Mouse (Mus musculus) embryonic stem cell, embryonic (primary cell): ENCODE measurements around the gene Capns1.

Experiments
- CTCF ChIA-PET, 4 experiments: fragments of 300-600 bp in 2 of 4; fragments of 350-600 bp in 2 of 4; sonication (Branson Sonifier 250); formaldehyde crosslinking; loops; one replicate each; lab custom pipeline; 2022; ENCODE audit warnings: inconsistent platforms in 2 of 4; lab: Charles Lee
- POLR2A ChIA-PET, 4 experiments: fragments of 300-600 bp in 2 of 4; fragments of 350-600 bp in 2 of 4; sonication (Branson Sonifier 250); formaldehyde crosslinking; loops; one replicate each; lab custom pipeline; 2022; ENCODE audit warnings: antibody characterized with exemption in 4 of 4, inconsistent platforms in 1 of 4; lab: Charles Lee

Capns1 gene

GRCm38 (mm10) chr7:30170283-30170951, 28.2 kb downstream of the Capns1 start:
- CTCF ChIA-PET: interaction anchor here in 2 of 4 experiments (0.6 to 2.8 kb wide), 13 partner anchors 8 to 499 kb away, joined by 3 to 18 read pairs (median 4); partner anchors contain the start of gene Capns1 (in 1 of the 2)
- POLR2A ChIA-PET: interaction anchor here in 3 of 4 experiments (0.6 to 7.3 kb wide), 43 partner anchors 8 to 402 kb away, joined by 3 to 74 read pairs (median 5); partner anchors contain the start of genes Cox7a1 (in 3 of the 3), Thap8 (in 2 of the 3), Wdr62 (in 2 of the 3) and Zfp260 (in 2 of the 3)

- POLR2A ChIA-PET: interaction anchor here in 3 of 4 experiments (0.6 to 7.3 kb wide), 46 partner anchors 8 to 402 kb away, joined by 3 to 74 read pairs (median 4); partner anchors contain the start of genes Cox7a1 (in 3 of the 3), Thap8 (in 2 of the 3), Wdr62 (in 2 of the 3) and Zfp260 (in 2 of the 3)
- CTCF ChIA-PET: interaction anchor here in 3 of 4 experiments (0.5 to 3.4 kb wide), 18 partner anchors 8 to 1188 kb away, joined by 3 to 18 read pairs (median 4); partner anchors contain the start of genes Capns1 (in 1 of the 3), Eif3k (in 1 of the 3), Map4k1 (in 1 of the 3) and Zfp382 (in 1 of the 3)
Observed at GRCm38 (mm10) chr7:30169583-30170282, 28.9 kb downstream of the Capns1 start, which contains the start of gene Zfp146. Gene Zfp146, minus strand, starts transcription at chr7:30169750.

GRCm38 (mm10) chr7:30168914-30169582, 29.6 kb downstream of the Capns1 start:
- CTCF ChIA-PET: interaction anchor here in 3 of 4 experiments (0.6 to 3.4 kb wide), 7 partner anchors 9 to 79 kb away, joined by 3 to 18 read pairs (median 4); partner anchors contain the start of genes Capns1 (in 1 of the 3) and Zfp382 (in 1 of the 3)
- POLR2A ChIA-PET: interaction anchor here (0.6 to 7.3 kb wide), 27 partner anchors 9 to 383 kb away, joined by 3 to 74 read pairs (median 6); partner anchors contain the start of genes Thap8 (in 2 of the 4), Wdr62 (in 2 of the 4), Zfp260 (in 2 of the 4) and Capns1 (in 1 of the 4)

- ChIA-PET CTCF (interaction anchor here in 3 of 4 experiments (0.6 to 3.1 kb wide), 7 partner anchors 9 to 185 kb away, joined by 3 to 17 read pairs (median 4); no protein-coding TSS in a partner anchor), POLR2A (interaction anchor here in 3 of 4 experiments (1.1 to 7.3 kb wide), 7 partner anchors 9 to 116 kb away, joined by 3 to 74 read pairs (median 4); partner anchors contain the start of gene Wdr62 (in 1 of the 3))
Observed at GRCm38 (mm10) chr7:30164745-30165144, 33.9 kb downstream of the Capns1 start.

DNA sequence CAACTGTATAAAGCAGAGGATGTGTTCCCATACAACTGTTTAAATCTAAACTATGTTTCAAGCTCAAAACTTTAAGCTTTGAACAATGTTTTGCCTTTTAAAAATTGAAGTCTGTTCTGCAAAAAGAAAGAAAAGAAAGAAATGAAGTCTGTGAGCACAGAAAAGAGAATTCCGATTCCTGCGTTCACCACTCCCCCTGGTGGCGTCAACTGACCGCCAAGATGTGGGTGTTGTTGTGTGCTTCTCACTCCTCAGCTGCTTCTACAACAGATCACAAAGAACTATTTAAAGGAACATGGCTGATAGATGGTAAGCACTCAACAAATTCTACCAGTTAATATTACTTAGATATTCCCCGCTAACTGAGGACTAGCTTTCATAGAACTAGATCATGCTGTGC, 35.5 kb downstream of the Capns1 start:
- POLR2A ChIA-PET: interaction anchor here in 3 of 4 experiments (0.9 to 3.7 kb wide), 17 partner anchors 8 to 133 kb away, joined by 3 to 11 read pairs (median 4); partner anchors contain the start of genes Cox7a1 (in 2 of the 3), Gm26920 (in 1 of the 3), Zfp566 (in 1 of the 3) and Zfp82 (in 1 of the 3)
- CTCF ChIA-PET: interaction anchor here in 2 of 4 experiments (0.7 to 3.1 kb wide), 8 partner anchors 8 to 109 kb away, joined by 3 to 17 read pairs (median 3); partner anchors contain the start of gene Capns1 (in 1 of the 2)

GRCm38 (mm10) chr7:30155507-30155906, 43.1 kb downstream of the Capns1 start:
- POLR2A ChIA-PET: interaction anchor here (0.6 to 5.4 kb wide), 58 partner anchors 7 to 1055 kb away, joined by 3 to 74 read pairs (median 5); partner anchors contain the start of genes Zfp146 (in 3 of the 4), Capns1 (in 2 of the 4), Thap8 (in 2 of the 4) and Wdr62 (in 2 of the 4)
- CTCF ChIA-PET: interaction anchor here (0.5 to 4.4 kb wide), 60 partner anchors 8 to 866 kb away, joined by 3 to 21 read pairs (median 4); partner anchors contain the start of genes Capns1 (in 3 of the 4), Zfp146 (in 2 of the 4), Cox7a1 (in 1 of the 4) and Gm26920 (in 1 of the 4)

DNA sequence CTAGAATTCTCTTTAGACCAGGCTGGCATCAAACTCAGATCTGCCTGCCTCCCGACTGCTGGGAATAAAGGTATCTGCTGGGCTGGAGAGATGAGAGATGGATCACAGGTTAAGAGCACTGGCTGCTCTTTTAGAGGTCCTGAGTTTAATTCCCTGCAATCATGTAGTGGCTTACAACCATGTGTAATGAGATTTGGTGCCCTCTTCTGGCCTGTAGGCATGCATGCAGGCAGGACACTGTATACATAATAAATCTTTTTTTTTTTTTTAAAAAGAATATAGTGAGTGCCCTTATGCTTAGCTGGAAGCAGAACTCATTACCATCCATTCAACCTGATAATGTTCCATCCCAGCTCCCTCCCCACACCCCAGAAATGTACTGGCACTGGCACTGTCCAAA, 44.6 kb downstream of the Capns1 start:
- POLR2A ChIA-PET: interaction anchor here in 3 of 4 experiments (0.6 to 5.4 kb wide), 18 partner anchors 9 to 1151 kb away, joined by 3 to 74 read pairs (median 6); partner anchors contain the start of genes Zfp146 (in 2 of the 3), Capns1 (in 1 of the 3), Cox7a1 (in 1 of the 3) and Thap8 (in 1 of the 3)

GRCm38 (mm10) chr7:30147011-30147410, 51.6 kb downstream of the Capns1 start:
- POLR2A ChIA-PET: no interaction called here
- CTCF ChIA-PET: interaction anchor here in 2 of 4 experiments (0.6 to 0.9 kb wide), 4 partner anchors 8 to 707 kb away, joined by 3 to 5 read pairs (median 4); no protein-coding TSS in a partner anchor

More for the DNA sequence above, 44.6 kb downstream of the Capns1 start:
- CTCF ChIA-PET: interaction anchor here (0.5 to 4.4 kb wide), 22 partner anchors 9 to 473 kb away, joined by 3 to 21 read pairs (median 5); partner anchors contain the start of genes Polr2i (in 1 of the 4), Tbcb (in 1 of the 4), Zfp260 (in 1 of the 4) and Zfp382 (in 1 of the 4)

- CTCF ChIA-PET: interaction anchor here in 3 of 4 experiments (0.7 to 2.1 kb wide), 6 partner anchors 11 to 61 kb away, joined by 3 to 21 read pairs (median 4); partner anchors contain the start of gene Capns1 (in 2 of the 3)
- POLR2A ChIA-PET: interaction anchor here (0.6 to 1.8 kb wide), 10 partner anchors 11 to 54 kb away, joined by 3 to 11 read pairs (median 3); partner anchors contain the start of gene Zfp260 (in 2 of the 4)
Observed at GRCm38 (mm10) chr7:30143555-30144209, 54.9 kb downstream of the Capns1 start.

GRCm38 (mm10) chr7:30143170-30143554, 55.4 kb downstream of the Capns1 start:
- POLR2A ChIA-PET: interaction anchor here (1.0 to 1.8 kb wide), 8 partner anchors 11 to 54 kb away, joined by 3 to 11 read pairs (median 4); partner anchors contain the start of gene Zfp260 (in 1 of the 4)
- CTCF ChIA-PET: interaction anchor here in 2 of 4 experiments (1.0 to 2.1 kb wide), 3 partner anchors 12 to 56 kb away, joined by 4 to 21 read pairs (median 5); partner anchors contain the start of gene Capns1 (in 2 of the 2)
